Mouse (Mus musculus): Measurements from ENCODE around the gene Taf1. TPM values are rescaled to one million over a fixed set of nuclear protein-coding genes. Genes with fewer than 3 reads are reported as not detected.

Gene Taf1
- 18.9 and 36.1 TPM in 2 replicates for polyA plus RNA-seq (2012; rRNA removed)

- peak; percentile 99 for DNase-seq (ENCODE audit: low read depth)
- TF ChIP-seq CTCF (IDR thresholded peaks at IDR 0.05; ENCODE audit: borderline replicate concordance, extremely low read depth, insufficient read depth, insufficient read length) (no peak), POLR2A (IDR thresholded peaks at IDR 0.05; ENCODE audit: borderline replicate concordance, extremely low read depth, insufficient read depth, insufficient read length, poor library complexity, severe bottlenecking) (peak; percentile 41; the same call in 1 of the 2 replicates)
These were observed at the start of gene Taf1 for GRCm38 (mm10) chrX:101532347-101533221. Gene Taf1, plus strand, starts transcription at chrX:101532734.

GRCm38 (mm10) chrX:101486487-101487152, 45.9 kb upstream of the Taf1 start:
- peak; percentile 82 for TF ChIP-seq CTCF (IDR thresholded peaks at IDR 0.05; ENCODE audit: borderline replicate concordance, extremely low read depth, insufficient read depth, insufficient read length)
- DNase-seq (ENCODE audit: low read depth) = peak; percentile 82

GRCm38 (mm10) chrX:101504636-101505035, 27.9 kb upstream of the Taf1 start:
- peak; percentile 18 for DNase-seq (ENCODE audit: low read depth)
- TF ChIP-seq POLR2A (IDR thresholded peaks at IDR 0.05; ENCODE audit: borderline replicate concordance, extremely low read depth, insufficient read depth, insufficient read length, poor library complexity, severe bottlenecking) = no peak
- peak; percentile 50; the same call in 1 of the 2 replicates for TF ChIP-seq CTCF (IDR thresholded peaks at IDR 0.05; ENCODE audit: borderline replicate concordance, extremely low read depth, insufficient read depth, insufficient read length)

GRCm38 (mm10) chrX:101515710-101516109, 16.8 kb upstream of the Taf1 start:
- DNase-seq (ENCODE audit: low read depth) = peak; percentile 33
- TF ChIP-seq POLR2A (IDR thresholded peaks at IDR 0.05; ENCODE audit: borderline replicate concordance, extremely low read depth, insufficient read depth, insufficient read length, poor library complexity, severe bottlenecking) = no peak
- TF ChIP-seq CTCF (IDR thresholded peaks at IDR 0.05; ENCODE audit: borderline replicate concordance, extremely low read depth, insufficient read depth, insufficient read length) = peak; percentile 35; the same call in 1 of the 2 replicates

- DNase-seq (ENCODE audit: low read depth) = no peak
- TF ChIP-seq CTCF (IDR thresholded peaks at IDR 0.05; ENCODE audit: borderline replicate concordance, extremely low read depth, insufficient read depth, insufficient read length) = no peak
- TF ChIP-seq POLR2A (IDR thresholded peaks at IDR 0.05; ENCODE audit: borderline replicate concordance, extremely low read depth, insufficient read depth, insufficient read length, poor library complexity, severe bottlenecking) = no peak
These were observed 14.5 kb upstream of the Taf1 start for GRCm38 (mm10) chrX:101518006-101518405.

GRCm38 (mm10) chrX:101522027-101522426, 10.5 kb upstream of the Taf1 start:
- TF ChIP-seq CTCF (IDR thresholded peaks at IDR 0.05; ENCODE audit: borderline replicate concordance, extremely low read depth, insufficient read depth, insufficient read length) (no peak), POLR2A (IDR thresholded peaks at IDR 0.05; ENCODE audit: borderline replicate concordance, extremely low read depth, insufficient read depth, insufficient read length, poor library complexity, severe bottlenecking) (no peak)
- no peak for DNase-seq (ENCODE audit: low read depth)

- TF ChIP-seq POLR2A (IDR thresholded peaks at IDR 0.05; ENCODE audit: borderline replicate concordance, extremely low read depth, insufficient read depth, insufficient read length, poor library complexity, severe bottlenecking) (no peak), CTCF (IDR thresholded peaks at IDR 0.05; ENCODE audit: borderline replicate concordance, extremely low read depth, insufficient read depth, insufficient read length) (no peak)
- peak; percentile 2 for DNase-seq (ENCODE audit: low read depth)
These were observed 5.2 kb upstream of the Taf1 start for GRCm38 (mm10) chrX:101527356-101527755.

GRCm38 (mm10) chrX:101585455-101585854, 52.9 kb downstream of the Taf1 start:
- no peak for DNase-seq (ENCODE audit: low read depth)
- TF ChIP-seq POLR2A (IDR thresholded peaks at IDR 0.05; ENCODE audit: borderline replicate concordance, extremely low read depth, insufficient read depth, insufficient read length, poor library complexity, severe bottlenecking) = no peak
- TF ChIP-seq CTCF (IDR thresholded peaks at IDR 0.05; ENCODE audit: borderline replicate concordance, extremely low read depth, insufficient read depth, insufficient read length) = no peak

- no peak for TF ChIP-seq CTCF (IDR thresholded peaks at IDR 0.05; ENCODE audit: borderline replicate concordance, extremely low read depth, insufficient read depth, insufficient read length)
- DNase-seq (ENCODE audit: low read depth) = no peak
These were observed 83.6 kb downstream of the Taf1 start for GRCm38 (mm10) chrX:101616183-101616582.

- no peak for DNase-seq (ENCODE audit: low read depth)
- TF ChIP-seq POLR2A (IDR thresholded peaks at IDR 0.05; ENCODE audit: borderline replicate concordance, extremely low read depth, insufficient read depth, insufficient read length, poor library complexity, severe bottlenecking) = no peak
- TF ChIP-seq CTCF (IDR thresholded peaks at IDR 0.05; ENCODE audit: borderline replicate concordance, extremely low read depth, insufficient read depth, insufficient read length) = no peak
These were observed 85.4 kb downstream of the Taf1 start for GRCm38 (mm10) chrX:101617889-101618288.

GRCm38 (mm10) chrX:101620317-101620716, 87.8 kb downstream of the Taf1 start:
- TF ChIP-seq CTCF (IDR thresholded peaks at IDR 0.05; ENCODE audit: borderline replicate concordance, extremely low read depth, insufficient read depth, insufficient read length) = no peak
- TF ChIP-seq POLR2A (IDR thresholded peaks at IDR 0.05; ENCODE audit: borderline replicate concordance, extremely low read depth, insufficient read depth, insufficient read length, poor library complexity, severe bottlenecking) = no peak
- DNase-seq (ENCODE audit: low read depth) = no peak
